Mouse (Mus musculus): ENCODE data around the gene Zfp639.
A peak's percentile ranks its signal among the peaks of the same experiment; 100 is the strongest.

Gene Zfp639

DNA sequence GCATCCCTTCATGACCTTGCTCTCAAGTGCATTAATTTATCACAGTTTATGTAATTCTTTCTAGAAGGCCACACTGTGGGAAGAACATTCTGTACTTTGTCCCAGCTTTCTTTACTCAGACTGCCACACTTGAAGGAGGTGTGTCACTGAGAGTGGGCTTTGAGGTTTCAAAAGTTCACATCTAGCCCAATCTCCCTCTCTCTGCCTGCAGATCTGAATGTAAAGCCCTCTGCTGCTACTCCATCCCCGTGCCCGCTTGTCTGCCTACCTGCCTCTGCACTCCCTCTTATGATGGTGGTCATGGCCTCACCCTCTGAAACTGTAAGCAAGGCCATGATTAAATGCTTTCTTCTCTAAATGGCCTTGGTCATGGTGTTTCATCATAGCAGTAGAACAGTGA, 9.7 kb upstream of the Zfp639 start:
- no peak for DNase-seq (ENCODE audit: low read depth, low spot score)

DNA sequence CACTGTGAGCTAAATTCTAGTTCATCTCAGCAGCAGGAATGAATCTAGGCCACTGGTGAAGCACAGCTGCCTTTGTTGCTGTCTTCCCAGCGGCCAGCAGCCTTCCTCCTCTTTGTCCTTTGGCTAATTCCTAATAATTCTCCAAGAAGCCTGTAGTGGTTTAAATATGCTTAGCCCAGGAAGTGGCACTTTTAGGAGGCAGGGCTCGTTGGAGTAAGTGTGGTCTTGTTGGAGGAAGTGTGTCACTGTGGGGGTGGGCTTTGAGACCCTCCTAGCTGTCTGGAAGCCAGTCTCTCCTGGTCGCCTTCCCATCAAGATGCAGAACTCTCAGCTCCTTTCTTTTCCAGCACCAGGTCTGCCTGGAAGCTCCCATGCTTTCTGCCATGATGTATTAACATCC, 4.2 kb upstream of the Zfp639 start:
- DNase-seq (ENCODE audit: low read depth, low spot score), result no peak

DNA sequence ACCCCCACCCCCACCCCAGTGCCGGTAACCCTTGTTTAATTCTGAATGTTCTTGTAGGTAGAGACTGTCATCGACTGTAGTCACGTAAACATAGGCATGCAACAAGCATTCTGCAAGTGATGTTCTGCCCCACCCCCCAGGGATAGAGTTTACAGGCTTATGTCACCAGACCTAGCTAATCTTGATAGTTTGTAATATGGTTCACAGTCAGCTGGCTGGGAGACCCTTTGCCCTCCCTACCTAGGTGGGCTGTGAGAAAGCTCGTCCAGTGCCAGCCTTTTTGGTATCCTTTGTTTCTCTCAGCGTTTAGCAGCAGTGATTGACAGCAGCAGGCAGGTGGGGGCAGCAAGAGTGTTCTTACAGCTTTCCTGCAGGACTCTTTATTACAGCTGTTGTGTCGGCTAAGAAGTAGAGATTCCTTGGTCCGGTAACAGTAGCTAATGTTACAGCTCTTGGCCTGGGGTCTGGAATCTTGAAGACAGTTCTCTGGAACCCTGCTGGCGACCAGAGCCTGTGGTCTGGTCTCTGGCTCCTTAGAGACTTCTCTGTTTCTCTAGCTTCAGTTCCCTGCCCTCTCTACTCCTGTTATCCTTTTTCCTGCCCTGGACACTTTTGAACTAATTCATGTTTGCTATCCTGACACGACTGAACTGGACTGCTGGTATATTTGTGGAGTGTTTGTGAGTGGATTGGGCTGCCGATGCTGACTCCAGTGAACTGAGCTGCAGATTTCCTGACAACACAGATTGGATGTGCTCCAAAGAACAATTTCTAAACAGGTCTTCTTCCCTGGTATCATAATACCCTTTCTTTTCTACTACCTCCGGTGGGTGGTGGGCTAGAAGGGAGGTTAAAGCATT, 3.5 kb upstream of the Zfp639 start:
- no peak for DNase-seq (ENCODE audit: low read depth, low spot score)

DNA sequence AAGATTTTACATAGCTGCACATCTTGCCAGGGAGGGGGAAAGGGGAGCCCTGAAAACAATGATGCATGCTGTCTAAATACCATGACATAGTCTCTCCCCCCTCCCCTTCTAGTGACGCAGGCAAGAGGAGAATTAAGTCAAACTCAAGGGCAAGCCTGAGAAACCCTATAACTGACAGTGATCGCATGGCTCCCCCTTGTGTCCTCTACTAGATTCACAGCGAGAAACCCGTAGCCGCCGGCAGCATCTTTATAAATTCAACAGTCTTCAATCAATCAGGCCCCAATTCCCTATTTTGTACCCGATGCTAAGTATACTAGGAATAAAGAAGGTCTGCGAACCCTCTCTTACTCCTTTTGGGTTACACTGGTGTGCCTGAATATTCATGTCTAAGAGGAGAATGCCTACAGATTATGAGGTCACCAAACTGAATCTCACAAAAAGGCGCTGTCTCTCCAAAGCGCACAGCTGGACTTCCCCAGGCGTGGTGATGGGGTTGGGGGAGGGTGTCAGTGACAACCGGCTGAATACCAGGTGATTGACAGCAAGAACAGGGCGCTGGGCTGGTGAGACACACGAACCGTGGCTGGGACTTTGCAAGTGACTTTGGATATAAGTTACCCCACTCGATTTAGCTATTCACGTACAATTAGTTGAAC, 1.3 kb upstream of the Zfp639 start:
- DNase-seq (ENCODE audit: low read depth, low spot score), result peak; percentile 92

DNA sequence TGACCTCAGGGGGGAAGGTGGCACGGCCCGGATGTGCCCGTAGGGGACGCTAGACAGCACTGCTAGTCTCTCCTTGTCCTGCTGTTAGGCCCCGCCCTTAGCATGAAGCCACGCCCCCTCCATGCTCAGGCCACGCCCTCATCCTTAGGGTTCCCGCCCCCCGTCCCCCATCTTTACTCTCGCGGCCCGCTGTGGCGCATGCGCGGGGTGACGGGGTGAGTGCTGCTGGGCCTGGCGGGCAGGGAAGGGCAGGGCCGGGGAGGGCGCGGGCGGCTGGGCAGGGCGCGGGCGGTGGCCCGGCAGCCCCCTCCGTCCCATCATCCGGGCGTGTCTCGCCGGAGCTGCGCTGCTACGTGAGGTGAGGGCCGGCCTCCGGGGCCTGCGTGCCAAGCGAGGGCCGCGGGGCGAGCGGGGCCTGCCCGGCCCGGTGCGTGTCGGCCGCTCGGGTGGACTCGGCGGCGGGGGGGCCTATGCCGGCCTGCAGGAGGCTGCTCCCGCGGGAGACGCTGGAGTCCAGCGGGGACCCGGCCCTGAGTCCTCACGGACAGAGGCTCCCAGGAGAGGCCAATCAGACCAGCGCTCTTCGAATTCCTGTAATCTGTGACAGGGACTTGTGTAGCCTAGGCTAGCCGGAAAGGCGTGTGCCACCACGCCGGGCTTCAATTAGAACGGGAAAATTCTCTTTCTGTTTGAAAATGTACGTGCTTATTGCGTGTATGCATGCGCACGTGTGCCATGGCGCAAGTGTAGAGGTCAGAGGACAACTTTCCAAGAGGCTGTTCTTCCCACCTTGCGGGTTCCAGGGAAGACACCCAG, 524 bp downstream of the Zfp639 start:
- peak; percentile 98 for DNase-seq (ENCODE audit: low read depth, low spot score)

DNA sequence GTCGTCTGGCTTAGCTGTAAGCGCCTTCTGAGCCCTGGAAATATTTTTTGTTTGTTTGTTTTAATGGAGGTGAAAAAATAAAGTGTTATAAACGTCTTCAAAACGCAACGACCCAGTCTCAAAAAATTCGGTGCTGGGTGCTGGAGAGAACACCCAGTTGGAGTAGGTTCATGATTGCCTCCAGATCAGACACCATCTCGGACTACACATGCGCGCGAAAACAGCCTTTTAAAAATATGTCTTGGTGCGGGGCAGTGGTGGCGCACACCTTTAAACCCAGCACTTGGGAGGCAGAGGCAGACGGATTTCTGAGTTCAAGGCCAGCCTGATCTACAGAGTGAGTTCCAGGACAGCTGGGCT, 1.1 kb downstream of the Zfp639 start:
- DNase-seq (ENCODE audit: low read depth, low spot score), result peak; percentile 54

DNA sequence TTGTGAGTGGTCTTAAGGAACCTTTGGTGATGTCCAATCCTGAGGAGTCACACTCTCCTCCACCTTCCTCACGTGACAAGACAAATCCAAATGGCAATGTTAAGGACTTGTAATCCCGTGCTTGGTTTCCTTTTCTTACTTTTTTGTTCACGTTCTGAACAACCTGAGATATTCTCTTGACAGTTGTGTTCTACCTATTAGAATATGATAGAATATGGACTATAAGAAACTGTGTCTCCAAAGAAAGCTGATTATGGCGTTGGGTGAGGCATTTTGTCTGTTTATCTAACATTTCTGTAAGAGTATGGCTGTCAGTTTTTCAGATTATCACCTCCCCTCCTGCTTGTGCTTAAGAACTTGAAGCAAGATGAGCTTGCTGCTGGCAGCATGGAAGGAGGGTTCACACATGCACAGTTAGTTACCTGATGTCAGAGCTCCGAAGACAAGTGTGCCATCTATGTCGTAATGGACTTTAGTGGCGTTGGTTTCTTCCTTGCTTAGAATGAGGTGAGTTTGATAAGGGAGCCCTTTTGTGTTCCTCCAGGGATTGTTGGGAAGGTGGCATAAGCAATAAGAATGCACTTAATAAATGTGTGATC, 2.7 kb downstream of the Zfp639 start:
- no peak for DNase-seq (ENCODE audit: low read depth, low spot score)

DNA sequence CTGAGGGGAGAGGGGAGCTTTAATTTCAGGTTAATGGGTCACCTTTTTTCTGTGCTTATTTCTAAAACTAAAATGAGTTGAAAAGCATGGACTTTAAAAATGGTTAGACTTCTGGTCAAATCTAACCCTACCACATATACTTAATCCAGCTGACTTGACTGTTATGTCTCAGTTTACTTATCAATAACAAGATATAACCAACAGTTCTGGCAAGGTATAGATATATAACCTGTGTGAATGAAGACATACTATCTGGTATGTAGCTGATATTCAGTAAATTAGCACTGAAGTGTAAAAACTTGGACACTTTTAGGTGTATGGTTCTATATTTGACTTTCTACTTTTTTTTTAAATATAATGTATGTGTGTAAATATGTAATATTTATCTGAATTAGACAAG, 3.5 kb downstream of the Zfp639 start:
- no peak for DNase-seq (ENCODE audit: low read depth, low spot score)

DNA sequence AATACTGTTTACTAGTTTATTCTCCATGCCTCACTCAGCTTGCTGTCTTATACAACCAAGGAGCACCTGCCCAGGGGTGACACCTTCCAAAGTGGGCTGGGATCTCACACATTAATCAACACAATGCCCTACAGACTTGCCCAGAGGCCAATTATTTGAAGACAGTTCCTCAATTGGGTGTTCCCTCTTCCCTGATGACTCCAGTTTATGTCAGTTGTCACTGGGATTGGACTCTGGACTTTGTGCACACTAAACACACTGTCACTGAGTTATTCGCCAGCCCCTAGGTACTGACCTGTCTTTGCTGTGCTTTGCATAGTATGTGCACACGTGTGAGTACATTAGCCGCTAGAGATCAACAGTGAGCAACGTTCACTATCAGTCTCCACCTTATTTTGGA, 17.1 kb downstream of the Zfp639 start:
- DNase-seq (ENCODE audit: low read depth, low spot score), result no peak

DNA sequence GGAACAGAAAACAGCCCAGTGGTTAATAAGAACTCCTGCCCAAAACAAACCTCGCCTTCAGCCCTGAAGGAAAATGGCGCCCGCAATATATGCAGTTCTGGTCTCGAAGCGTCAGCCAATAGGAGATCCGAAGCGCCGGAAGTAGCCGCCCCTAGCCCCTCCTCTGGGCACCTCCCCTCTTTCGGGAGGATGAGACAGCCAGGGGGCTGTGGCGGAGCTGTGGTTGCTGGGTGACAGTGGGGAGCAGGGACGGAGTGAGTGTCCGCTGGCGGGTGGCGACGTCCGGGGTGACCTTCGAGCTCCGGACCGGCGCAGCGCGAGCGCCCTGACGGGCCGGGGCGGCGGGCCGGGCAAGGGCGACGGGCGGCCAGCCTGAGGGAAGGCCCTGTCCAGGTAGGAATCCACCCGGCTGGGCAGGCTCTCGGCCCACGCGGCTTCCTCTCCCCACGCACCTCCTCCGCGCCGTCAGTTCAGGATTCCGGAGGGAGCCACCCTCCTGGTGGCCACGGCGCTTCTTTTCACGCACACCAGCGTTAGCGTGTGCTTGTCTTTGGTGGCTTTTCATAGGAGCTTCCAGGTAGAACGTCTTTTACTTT, 19.3 kb downstream of the Zfp639 start, which contains the start of gene Mfn1:
TSS of gene Mfn1 (plus strand) at position 163 of the 596 bp plus-strand sequence.
- DNase-seq (ENCODE audit: low read depth, low spot score), result peak; percentile 94

DNA sequence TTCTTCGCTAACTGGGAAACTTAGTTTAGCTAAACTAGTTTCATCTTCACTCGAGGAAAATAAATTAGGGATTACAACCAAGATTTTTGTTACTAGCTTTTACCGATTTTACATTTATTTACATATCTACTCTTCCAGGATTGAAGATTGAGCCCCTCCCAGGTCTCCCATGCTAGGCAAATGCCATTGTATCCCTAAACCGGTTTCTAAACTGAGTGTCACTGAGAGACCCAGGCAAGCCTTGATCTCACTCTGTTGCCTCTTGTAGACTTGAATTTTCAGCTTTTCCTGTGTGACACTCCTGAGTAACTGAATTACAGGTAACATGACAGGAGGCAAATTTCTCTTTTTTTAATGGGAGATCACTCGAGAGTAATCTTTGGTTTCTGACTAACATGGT, 20.0 kb downstream of the Zfp639 start:
- no peak for DNase-seq (ENCODE audit: low read depth, low spot score)

DNA sequence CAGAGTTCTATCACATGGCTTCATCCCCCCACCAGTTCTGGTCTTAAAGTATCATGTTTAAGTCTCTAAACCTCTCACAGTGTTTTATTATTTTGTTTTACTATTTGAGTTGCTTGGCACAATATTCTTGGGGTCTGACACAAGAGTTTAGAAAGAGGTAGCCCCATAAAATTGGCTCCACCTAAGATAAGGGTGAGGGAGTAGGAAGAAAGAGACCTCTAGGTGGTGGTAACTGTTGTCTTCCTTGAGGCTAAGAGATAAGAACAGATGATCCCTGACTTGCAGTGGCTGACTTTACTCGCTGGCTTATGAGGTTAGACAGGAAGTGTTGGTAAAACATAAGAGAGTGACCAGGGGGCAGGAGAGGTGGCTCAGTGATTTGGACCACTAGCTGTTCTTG, 25.6 kb downstream of the Zfp639 start:
- DNase-seq (ENCODE audit: low read depth, low spot score), result no peak

DNA sequence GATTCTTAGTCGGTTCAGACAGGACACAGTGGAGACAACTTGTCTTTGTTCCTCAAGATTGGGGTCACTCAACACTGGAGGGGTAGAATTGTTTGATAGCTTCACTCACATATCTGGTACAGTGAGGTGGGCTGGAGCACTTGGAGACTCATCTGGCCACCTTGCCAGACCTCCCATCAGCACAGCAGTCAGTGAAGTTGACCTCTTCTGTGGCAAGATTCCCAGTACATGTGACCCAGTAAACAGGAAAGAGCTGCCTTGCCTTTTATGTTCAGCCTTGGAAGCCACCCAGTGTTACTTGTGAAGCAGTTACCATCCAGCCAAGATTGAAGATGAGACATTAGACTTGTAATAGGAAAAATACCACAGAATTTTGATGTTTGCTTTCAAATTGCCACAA, 27.5 kb downstream of the Zfp639 start:
- no peak for DNase-seq (ENCODE audit: low read depth, low spot score)

DNA sequence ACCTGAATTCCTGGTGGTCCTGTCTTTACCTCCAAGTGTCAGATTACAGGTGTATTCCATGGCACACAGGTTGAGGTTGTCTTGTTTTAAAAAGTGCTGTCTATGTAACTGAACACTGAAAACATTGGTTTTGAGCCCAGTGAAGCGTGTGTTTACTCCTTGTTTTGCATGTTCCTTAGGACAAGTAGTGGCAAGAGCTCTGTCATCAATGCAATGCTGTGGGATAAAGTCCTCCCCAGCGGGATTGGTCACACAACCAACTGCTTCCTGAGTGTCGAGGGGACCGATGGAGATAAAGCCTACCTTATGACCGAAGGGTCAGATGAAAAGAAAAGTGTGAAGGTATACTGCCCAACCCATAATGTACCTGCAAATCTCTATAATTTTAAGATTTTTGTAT, 28.0 kb downstream of the Zfp639 start:
- DNase-seq (ENCODE audit: low read depth, low spot score), result no peak

DNA sequence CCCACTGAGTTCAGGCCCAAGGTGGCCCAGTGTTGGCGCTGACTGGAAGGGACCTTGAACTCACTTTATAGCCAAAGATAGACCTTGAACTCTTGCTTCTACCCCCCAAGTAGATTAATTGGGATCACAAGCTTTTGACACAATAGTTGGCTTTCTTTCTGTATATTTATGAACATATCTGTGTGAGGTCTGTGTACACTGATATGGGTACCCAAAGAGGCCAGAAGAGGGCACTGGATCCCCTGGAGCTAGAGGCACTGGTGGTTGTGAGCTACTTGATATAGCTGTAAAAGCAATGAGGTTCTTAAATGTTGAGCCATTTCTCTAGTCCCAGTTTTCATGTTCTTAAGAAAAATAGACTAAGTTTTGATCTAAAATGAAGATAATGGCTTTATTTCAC, 43.0 kb downstream of the Zfp639 start:
- DNase-seq (ENCODE audit: low read depth, low spot score), result peak; percentile 29

DNA sequence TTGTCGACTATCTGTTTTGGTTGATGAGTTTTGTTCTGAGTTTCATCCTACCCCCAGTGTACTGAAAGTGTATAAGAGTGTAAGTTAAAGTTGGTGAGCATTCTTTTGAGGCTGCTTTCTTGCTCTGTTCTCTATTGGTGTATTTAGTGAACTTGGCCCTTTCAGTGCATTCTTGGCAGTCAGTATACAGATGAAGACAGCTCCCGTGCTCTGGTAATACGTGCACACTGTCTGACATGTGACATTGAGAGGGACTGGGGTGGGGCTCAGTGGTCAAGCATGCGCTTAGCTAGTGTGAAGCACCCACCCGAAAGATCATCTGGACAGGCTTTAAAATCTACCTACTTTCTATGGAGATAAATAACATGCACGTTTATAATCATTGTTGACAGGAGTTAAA, 53.3 kb downstream of the Zfp639 start:
- DNase-seq (ENCODE audit: low read depth, low spot score), result no peak

Data from CD4-positive, CD25-positive, alpha-beta regulatory T cell, adult 2 months (primary cell).